In the genomic region with DNA sequence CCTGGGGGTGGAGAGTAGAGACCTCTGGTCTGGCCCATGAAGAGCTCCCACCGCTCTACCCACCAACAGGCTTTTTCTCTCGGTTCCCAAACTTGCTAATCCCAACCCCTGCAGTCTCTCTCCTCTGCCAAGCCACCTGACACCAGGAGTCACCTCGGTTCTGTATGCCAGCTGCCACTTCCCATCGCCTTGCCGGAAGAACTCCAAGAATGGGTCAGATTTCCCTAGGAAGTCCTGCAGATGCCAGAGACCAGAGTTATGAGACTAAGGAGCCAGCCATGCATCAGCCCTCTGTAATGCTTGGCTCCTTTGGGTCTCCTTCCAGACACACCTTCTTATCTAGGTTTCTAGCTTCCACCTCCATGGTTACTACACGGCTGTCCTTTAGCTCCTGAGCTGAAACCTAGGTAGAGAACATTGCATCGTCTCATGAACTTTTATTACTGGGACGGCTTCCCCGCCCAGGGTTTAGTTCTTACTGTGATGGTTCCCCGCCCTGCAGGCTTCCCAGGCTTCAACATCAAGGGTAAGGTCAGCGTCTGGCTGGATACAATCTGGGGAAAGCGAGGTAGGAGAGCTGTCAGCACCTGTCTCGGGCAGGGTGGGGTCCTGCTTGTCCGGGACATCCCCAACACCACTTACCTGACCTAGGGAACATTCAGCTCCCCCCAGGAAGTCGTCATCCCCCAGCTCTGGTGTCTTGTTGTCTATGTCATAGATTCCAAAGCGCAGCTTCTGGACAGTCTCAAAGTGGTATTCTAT, we compare ENCODE assay signal across 24 mouse cellular contexts. TPM values are rescaled to one million over a fixed set of nuclear protein-coding genes. Genes with fewer than 3 reads are reported as not detected.
"Had no signal": no experiment of that assay in that cellular context is flagged by ENCODE, and none has a peak within 500 bp of the region (broad histone marks: within the 10 kb centered on the region; RNA-seq: fewer than 3 reads in every experiment).

No protein-coding gene starts in this region.

- ATAC-seq: liver, postnatal 0 days; lung, postnatal 0 days had no signal

- H3K27ac ChIP-seq: layer of hippocampus, adult 2 months; limb, embryonic 10.5 days; limb, embryonic 13.5 days; liver, embryonic 14.5 days; macrophage; stomach, postnatal 0 days had no signal

- H3K4me2 ChIP-seq: limb, embryonic 13.5 days; lung, embryonic 14.5 days had no signal

- H3K9me3 ChIP-seq: limb, embryonic 10.5 days; limb, embryonic 13.5 days had no signal

- H3K4me1 ChIP-seq: limb, embryonic 10.5 days; limb, embryonic 13.5 days had no signal

- H3K27me3 ChIP-seq: limb, embryonic 13.5 days had no signal

- DNase-seq: kidney, adult 9 months; kidney, postnatal 25 days; layer of hippocampus, adult 9-11 months; liver; liver, postnatal 0 days; lung, embryonic 14.5 days; midbrain, embryonic 14.5 days; thymus, adult 2 months; thymus, postnatal 14 days; thymus, postnatal 4 days had no signal

- H3K4me3 ChIP-seq: layer of hippocampus, adult 2 months; limb, embryonic 10.5 days; limb, embryonic 13.5 days had no signal

- H3K9ac ChIP-seq: limb, embryonic 13.5 days; liver, embryonic 14.5 days; liver, postnatal 0 days; lung, embryonic 14.5 days had no signal

RNA-seq across cellular contexts. Expression of a gene that starts 13.6 kb away (rescaled TPM):
- polyA plus RNA-seq: macrophage had no signal

RNA-seq across cellular contexts. Expression of a gene that starts 25.9 kb away (rescaled TPM):
- total RNA-seq: layer of hippocampus, adult 2 months; layer of hippocampus, postnatal 25 days; left cerebral cortex, adult 18-20 months; left cerebral cortex, postnatal 25 days; megakaryocyte, adult 5-6 weeks; midbrain, postnatal 0 days had no signal
- polyA plus RNA-seq: limb, embryonic 10.5 days; limb, embryonic 13.5 days; liver, embryonic 14.5 days; liver, postnatal 0 days; lung, embryonic 14.5 days; macrophage; midbrain, postnatal 0 days; neural tube, embryonic 11.5 days; neural tube, embryonic 14.5 days had no signal
